Mouse (Mus musculus): Measurements from ENCODE around the gene Cdk11b. TPM values are rescaled to one million over a fixed set of nuclear protein-coding genes. Genes with fewer than 3 reads are reported as not detected.
"Not testable (repeated sequence)": the region's sequence is repeated elsewhere in the genome, so short reads cannot be mapped to it uniquely, and the experiment has no call there.

The Cdk11b gene
- polyA plus RNA-seq, 1 experiment, result 40.4 TPM

GRCm38 (mm10) chr4:155666903-155667302 is 42.2 kb downstream of the Cdk11b start:
- no peak overlapping the region for H3K4me3 ChIP-seq (ENCODE audit: insufficient read depth, poor library complexity, severe bottlenecking)
- no peaks in the 10 kb centered on the region for H3K27me3 ChIP-seq (ENCODE audit: control insufficient read depth, insufficient read depth, insufficient read length)
- H3K79me2 ChIP-seq (ENCODE audit: control insufficient read depth, insufficient read depth), result no peaks in the 10 kb centered on the region
- H3ac ChIP-seq (ENCODE audit: control insufficient read depth, insufficient read length, low read depth), result no peak overlapping the region
- H3K36me3 ChIP-seq (ENCODE audit: control insufficient read depth, insufficient read depth), result no peaks in the 10 kb centered on the region
- no peak for TF ChIP-seq USF1 (IDR thresholded peaks at IDR 0.05; ENCODE audit: low read depth)
- no peak for TF ChIP-seq MYOD1 (IDR thresholded peaks at IDR 0.05; ENCODE audit: control insufficient read depth, insufficient read length, low read depth)
- no peak for TF ChIP-seq CEBPB (IDR thresholded peaks at IDR 0.05; ENCODE audit: low read depth)
- no peak for TF ChIP-seq CTCF (IDR thresholded peaks at IDR 0.05; ENCODE audit: control insufficient read depth, insufficient read depth, insufficient read length)
- no peak for TF ChIP-seq FOSL1 (IDR thresholded peaks at IDR 0.05; ENCODE audit: insufficient read depth, low read length, poor library complexity, severe bottlenecking)
- TF ChIP-seq MYOG (IDR thresholded peaks at IDR 0.05; ENCODE audit: control insufficient read depth, extremely low read depth, insufficient read length), result no peak
- TF ChIP-seq MAX (IDR thresholded peaks at IDR 0.05), result no peak
- H3K79me3 ChIP-seq (ENCODE audit: low read depth), result no peaks in the 10 kb centered on the region

- Histone ChIP-seq H3K79me2 (ENCODE audit: control insufficient read depth, insufficient read depth) (no peaks in the 10 kb centered on the region), H3K36me3 (ENCODE audit: control insufficient read depth, insufficient read depth) (no peaks in the 10 kb centered on the region), H3ac (ENCODE audit: control insufficient read depth, insufficient read length, low read depth) (peak within 1 kb of the TSS; percentile 87), H3K4me3 (ENCODE audit: insufficient read depth, poor library complexity, severe bottlenecking) (peak within 1 kb of the TSS; percentile 79), H3K27me3 (ENCODE audit: control insufficient read depth, insufficient read depth, insufficient read length) (no peaks in the 10 kb centered on the region), H3K79me3 (ENCODE audit: low read depth) (no peaks in the 10 kb centered on the region)
- TF ChIP-seq MYOD1 (IDR thresholded peaks at IDR 0.05; ENCODE audit: control insufficient read depth, insufficient read length, low read depth) (no peak), USF1 (IDR thresholded peaks at IDR 0.05; ENCODE audit: low read depth) (no peak), MYOG (IDR thresholded peaks at IDR 0.05; ENCODE audit: control insufficient read depth, extremely low read depth, insufficient read length) (no peak), CEBPB (IDR thresholded peaks at IDR 0.05; ENCODE audit: low read depth) (no peak), MAX (IDR thresholded peaks at IDR 0.05) (no peak)
Observed at GRCm38 (mm10) chr4:155668689-155669597, 44.3 kb downstream of the Cdk11b start, which contains the start of gene Mib2. Gene Mib2, minus strand, starts transcription at chr4:155669198.

GRCm38 (mm10) chr4:155669598-155670075 is 45.0 kb downstream of the Cdk11b start:
- H3K4me3 ChIP-seq (ENCODE audit: insufficient read depth, poor library complexity, severe bottlenecking), result peak overlapping the region; percentile 79
- H3K36me3 ChIP-seq (ENCODE audit: control insufficient read depth, insufficient read depth), result no peaks in the 10 kb centered on the region
- H3K79me3 ChIP-seq (ENCODE audit: low read depth), result no peaks in the 10 kb centered on the region
- no peaks in the 10 kb centered on the region for H3K27me3 ChIP-seq (ENCODE audit: control insufficient read depth, insufficient read depth, insufficient read length)
- H3ac ChIP-seq (ENCODE audit: control insufficient read depth, insufficient read length, low read depth), result no peak overlapping the region
- TF ChIP-seq MYOD1 (IDR thresholded peaks at IDR 0.05; ENCODE audit: control insufficient read depth, insufficient read length, low read depth), result no peak
- TF ChIP-seq USF1 (IDR thresholded peaks at IDR 0.05; ENCODE audit: low read depth), result no peak
- TF ChIP-seq CTCF (IDR thresholded peaks at IDR 0.05; ENCODE audit: control insufficient read depth, insufficient read depth, insufficient read length), result no peak
- TF ChIP-seq CEBPB (IDR thresholded peaks at IDR 0.05; ENCODE audit: low read depth), result no peak
- no peak for TF ChIP-seq MAX (IDR thresholded peaks at IDR 0.05)
- no peak for TF ChIP-seq MYOG (IDR thresholded peaks at IDR 0.05; ENCODE audit: control insufficient read depth, extremely low read depth, insufficient read length)
- TF ChIP-seq FOSL1 (IDR thresholded peaks at IDR 0.05; ENCODE audit: insufficient read depth, low read length, poor library complexity, severe bottlenecking), result no peak
- no peaks in the 10 kb centered on the region for H3K79me2 ChIP-seq (ENCODE audit: control insufficient read depth, insufficient read depth)

- not testable (repeated sequence) for H3K79me3 ChIP-seq (ENCODE audit: low read depth); H3ac ChIP-seq (ENCODE audit: control insufficient read depth, insufficient read length, low read depth); H3K27me3 ChIP-seq (ENCODE audit: control insufficient read depth, insufficient read depth, insufficient read length); H3K36me3 ChIP-seq (ENCODE audit: control insufficient read depth, insufficient read depth); H3K4me3 ChIP-seq (ENCODE audit: insufficient read depth, poor library complexity, severe bottlenecking); H3K79me2 ChIP-seq (ENCODE audit: control insufficient read depth, insufficient read depth)
Observed at GRCm38 (mm10) chr4:155670236-155670635, 45.6 kb downstream of the Cdk11b start.

GRCm38 (mm10) chr4:155672082-155672481 is 47.4 kb downstream of the Cdk11b start:
- H3K27me3 ChIP-seq (ENCODE audit: control insufficient read depth, insufficient read depth, insufficient read length), result no peaks in the 10 kb centered on the region
- H3K79me2 ChIP-seq (ENCODE audit: control insufficient read depth, insufficient read depth), result no peaks in the 10 kb centered on the region
- H3K36me3 ChIP-seq (ENCODE audit: control insufficient read depth, insufficient read depth), result no peaks in the 10 kb centered on the region
- H3K79me3 ChIP-seq (ENCODE audit: low read depth), result no peaks in the 10 kb centered on the region
- H3K4me3 ChIP-seq (ENCODE audit: insufficient read depth, poor library complexity, severe bottlenecking), result no peak overlapping the region
- H3ac ChIP-seq (ENCODE audit: control insufficient read depth, insufficient read length, low read depth), result no peak overlapping the region
- TF ChIP-seq FOSL1 (IDR thresholded peaks at IDR 0.05; ENCODE audit: insufficient read depth, low read length, poor library complexity, severe bottlenecking), result no peak
- TF ChIP-seq USF1 (IDR thresholded peaks at IDR 0.05; ENCODE audit: low read depth), result no peak

- Histone ChIP-seq H3K79me2 (ENCODE audit: control insufficient read depth, insufficient read depth) (no peaks in the 10 kb centered on the region), H3K36me3 (ENCODE audit: control insufficient read depth, insufficient read depth) (no peaks in the 10 kb centered on the region), H3K27me3 (ENCODE audit: control insufficient read depth, insufficient read depth, insufficient read length) (no peaks in the 10 kb centered on the region), H3ac (ENCODE audit: control insufficient read depth, insufficient read length, low read depth) (no peak overlapping the region), H3K4me3 (ENCODE audit: insufficient read depth, poor library complexity, severe bottlenecking) (no peak overlapping the region), H3K79me3 (ENCODE audit: low read depth) (no peaks in the 10 kb centered on the region)
- TF ChIP-seq CTCF (IDR thresholded peaks at IDR 0.05; ENCODE audit: control insufficient read depth, insufficient read depth, insufficient read length) (peak; percentile 26), MAX (IDR thresholded peaks at IDR 0.05) (no peak), USF1 (IDR thresholded peaks at IDR 0.05; ENCODE audit: low read depth) (no peak), FOSL1 (IDR thresholded peaks at IDR 0.05; ENCODE audit: insufficient read depth, low read length, poor library complexity, severe bottlenecking) (no peak), CEBPB (IDR thresholded peaks at IDR 0.05; ENCODE audit: low read depth) (no peak), MYOD1 (IDR thresholded peaks at IDR 0.05; ENCODE audit: control insufficient read depth, insufficient read length, low read depth) (no peak), MYOG (IDR thresholded peaks at IDR 0.05; ENCODE audit: control insufficient read depth, extremely low read depth, insufficient read length) (no peak)
Observed at GRCm38 (mm10) chr4:155675991-155676390, 51.3 kb downstream of the Cdk11b start.

GRCm38 (mm10) chr4:155683670-155684277 is 59.1 kb downstream of the Cdk11b start:
- H3K4me3 ChIP-seq (ENCODE audit: insufficient read depth, poor library complexity, severe bottlenecking); H3ac ChIP-seq (ENCODE audit: control insufficient read depth, insufficient read length, low read depth); H3K79me2 ChIP-seq (ENCODE audit: control insufficient read depth, insufficient read depth); H3K27me3 ChIP-seq (ENCODE audit: control insufficient read depth, insufficient read depth, insufficient read length); H3K79me3 ChIP-seq (ENCODE audit: low read depth); H3K36me3 ChIP-seq (ENCODE audit: control insufficient read depth, insufficient read depth): not testable (repeated sequence)

- H3K4me3 ChIP-seq (ENCODE audit: insufficient read depth, poor library complexity, severe bottlenecking); H3K36me3 ChIP-seq (ENCODE audit: control insufficient read depth, insufficient read depth); H3ac ChIP-seq (ENCODE audit: control insufficient read depth, insufficient read length, low read depth); H3K79me2 ChIP-seq (ENCODE audit: control insufficient read depth, insufficient read depth); H3K27me3 ChIP-seq (ENCODE audit: control insufficient read depth, insufficient read depth, insufficient read length); H3K79me3 ChIP-seq (ENCODE audit: low read depth): not testable (repeated sequence)
Observed at GRCm38 (mm10) chr4:155687764-155688163, 63.1 kb downstream of the Cdk11b start.
